Mouse (Mus musculus) heart, embryonic 11.5 days (tissue): ENCODE measurements at regions not wholly inside any gene's neighbourhood (a gene's known extent, or its start where the extent isn't known, plus 50 kb on each side); places are given as distances from the start of the nearest gene placed in this dataset.
A peak's percentile ranks its signal among the peaks of the same experiment; 100 is the strongest.
"Not testable (repeated sequence)": the region's sequence is repeated elsewhere in the genome, so short reads cannot be mapped to it uniquely, and the experiment has no call there.

Experiments used
- ATAC-seq: fragments of 200-750 bp; cut with Nextera tagmentation; replicated peaks from 2 replicates; pipeline ENCODE4 v1.8.0; 2017; ENCODE audit warnings: moderate library complexity; ENCODE audit not compliant: insufficient number of reproducible peaks, low FRiP score, low TSS enrichment
- H3K27ac ChIP-seq: fragments of 300-500 bp; sonication (generic); 2 replicates; pipeline ENCODE4 v1.5.1; 2014; ENCODE audit warnings: mild to moderate bottlenecking, low read depth, low read length
- H3K27me3 ChIP-seq: fragments of 300-500 bp; sonication (generic); 2 replicates; pipeline ENCODE4 v1.6.1; 2014; ENCODE audit warnings: mild to moderate bottlenecking, low read length, mixed read lengths; ENCODE audit not compliant: control insufficient read depth, insufficient read depth
- H3K36me3 ChIP-seq: fragments of 300-500 bp; sonication (generic); 2 replicates; pipeline ENCODE4 v1.6.1; 2014; ENCODE audit warnings: mild to moderate bottlenecking, low read length, moderate library complexity, mixed read lengths; ENCODE audit not compliant: control insufficient read depth, insufficient read depth
- H3K4me1 ChIP-seq: fragments of 300-500 bp; sonication (generic); 2 replicates; pipeline ENCODE4 v1.6.1; 2014; ENCODE audit warnings: low read length; ENCODE audit not compliant: control insufficient read depth, insufficient read depth
- H3K4me2 ChIP-seq: fragments of 300-500 bp; sonication (generic); 2 replicates; pipeline ENCODE4 v1.6.1; 2014; ENCODE audit warnings: mild to moderate bottlenecking, moderate library complexity
- H3K4me3 ChIP-seq: fragments of 300-500 bp; sonication (generic); 2 replicates; pipeline ENCODE4 v1.5.1; 2014; ENCODE audit warnings: low read depth, low read length
- H3K9ac ChIP-seq: fragments of 300-500 bp; sonication (generic); 2 replicates; pipeline ENCODE4 v1.6.1; 2014; ENCODE audit warnings: mild to moderate bottlenecking, low read depth, low read length, moderate library complexity
- H3K9me3 ChIP-seq: fragments of 300-500 bp; sonication (generic); replicated peaks from 2 replicates; pipeline ENCODE4 v1.6.1; 2016; ENCODE audit warnings: low read length; ENCODE audit not compliant: control insufficient read depth
- WGBS: fragments of 180-500 bp; shearing (Covaris S2); extraction: QIAGEN DNeasy Blood & Tissue Kit; methylation state at CpG from one replicate; pipeline ENCODE4 v1.1.7; 2014; ENCODE audit not compliant: insufficient replicate concordance; 5-methylcytosine and 5-hydroxymethylcytosine counted together

- H3K4me2 ChIP-seq = no peak overlapping the region
- H3K27ac ChIP-seq = peak overlapping the region; percentile 25; the same call in 1 of the 2 replicates
These were observed 57.6 kb upstream of the Lekr1 start for GRCm38 (mm10) chr3:65608385-65608784.

GRCm38 (mm10) chr3:65611712-65612111 lies 54.3 kb upstream of the Lekr1 start:
- H3K4me3 ChIP-seq = no peak overlapping the region
- H3K9me3 ChIP-seq = no peaks in the 10 kb centered on the region
- H3K4me2 ChIP-seq = no peak overlapping the region
- no peaks in the 10 kb centered on the region for H3K4me1 ChIP-seq
- H3K27me3 ChIP-seq = no peaks in the 10 kb centered on the region
- H3K27ac ChIP-seq = no peak overlapping the region
- H3K36me3 ChIP-seq = no peaks in the 10 kb centered on the region
- WGBS = 56% methylated on average over 3 of the region's 3 CpGs
- no peak overlapping the region for H3K9ac ChIP-seq
- ATAC-seq = no peak

More at GRCm38 (mm10) chr3:65608385-65608784, 57.6 kb upstream of the Lekr1 start:
- no peaks in the 10 kb centered on the region for H3K9me3 ChIP-seq
- peaks cover 3% of the 10 kb centered on the region; the same call in 1 of the 2 replicates for H3K4me1 ChIP-seq
- H3K4me3 ChIP-seq = no peak overlapping the region
- no peak for ATAC-seq
- H3K36me3 ChIP-seq = no peaks in the 10 kb centered on the region
- H3K27me3 ChIP-seq = no peaks in the 10 kb centered on the region
- H3K9ac ChIP-seq = no peak overlapping the region
- 39% methylated on average over 5 of the region's 5 CpGs for WGBS

- ATAC-seq = no peak
These were observed 53.6 kb upstream of the Lekr1 start for GRCm38 (mm10) chr3:65612387-65612786.

GRCm38 (mm10) chr3:65612968-65613367 lies 53.1 kb upstream of the Lekr1 start:
- WGBS = 66% methylated on average over 6 of the region's 6 CpGs
- Histone ChIP-seq H3K4me3 (no peak overlapping the region), H3K27me3 (no peaks in the 10 kb centered on the region), H3K9me3 (no peaks in the 10 kb centered on the region), H3K27ac (no peak overlapping the region), H3K4me2 (no peak overlapping the region), H3K9ac (no peak overlapping the region), H3K4me1 (no peaks in the 10 kb centered on the region), H3K36me3 (no peaks in the 10 kb centered on the region)
- ATAC-seq = no peak

More at GRCm38 (mm10) chr3:65612387-65612786, 53.6 kb upstream of the Lekr1 start:
- H3K27ac ChIP-seq = no peak overlapping the region
- no peaks in the 10 kb centered on the region for H3K9me3 ChIP-seq
- no peaks in the 10 kb centered on the region for H3K4me1 ChIP-seq
- H3K9ac ChIP-seq = no peak overlapping the region
- no peaks in the 10 kb centered on the region for H3K36me3 ChIP-seq
- no peaks in the 10 kb centered on the region for H3K27me3 ChIP-seq
- H3K4me2 ChIP-seq = no peak overlapping the region
- H3K4me3 ChIP-seq = no peak overlapping the region
- 79% methylated on average over 6 of the region's 6 CpGs for WGBS

GRCm38 (mm10) chr3:65614901-65615300 lies 51.1 kb upstream of the Lekr1 start:
- not testable (repeated sequence) for H3K4me2 ChIP-seq, H3K9ac ChIP-seq, H3K4me1 ChIP-seq, H3K27me3 ChIP-seq, H3K4me3 ChIP-seq, H3K9me3 ChIP-seq, H3K36me3 ChIP-seq, H3K27ac ChIP-seq, ATAC-seq
- 83% methylated on average over 8 of the region's 8 CpGs for WGBS
